Mouse (Mus musculus): ENCODE results near the gene Cnih4. TPM values are rescaled to one million over a fixed set of nuclear protein-coding genes. Genes with fewer than 3 reads are reported as not detected.

Gene Cnih4
- polyA plus RNA-seq, 1 experiment from 2014 or later: 81.8 TPM

DNA sequence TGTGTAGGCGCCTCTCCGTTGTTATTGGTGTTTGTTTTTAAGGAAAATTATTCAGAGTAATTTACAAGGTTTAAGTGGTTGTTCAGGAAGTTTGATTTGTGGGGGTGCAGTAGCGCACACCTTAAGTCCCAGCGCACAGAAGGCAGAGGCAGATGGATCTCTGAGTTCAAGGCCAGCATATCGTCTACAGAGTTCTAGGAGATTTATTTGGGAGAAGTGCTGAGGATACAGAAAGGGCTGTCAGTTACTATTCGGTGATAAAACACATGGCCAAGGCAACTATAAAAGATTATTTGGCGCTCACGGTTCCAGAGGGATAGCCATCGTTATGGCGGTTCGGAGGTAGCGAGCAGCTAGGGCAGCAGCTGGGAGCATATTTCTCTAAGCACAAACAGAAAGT lies 473 bp downstream of the Cnih4 start:
- H3K9ac ChIP-seq (ENCODE audit: low read length): peak overlapping the region; percentile 59
- 11% methylated on average over 12 of the region's 12 CpGs for WGBS
- H3K27ac ChIP-seq (replicated peaks; ENCODE audit: low read depth, low read length): no peak overlapping the region

DNA sequence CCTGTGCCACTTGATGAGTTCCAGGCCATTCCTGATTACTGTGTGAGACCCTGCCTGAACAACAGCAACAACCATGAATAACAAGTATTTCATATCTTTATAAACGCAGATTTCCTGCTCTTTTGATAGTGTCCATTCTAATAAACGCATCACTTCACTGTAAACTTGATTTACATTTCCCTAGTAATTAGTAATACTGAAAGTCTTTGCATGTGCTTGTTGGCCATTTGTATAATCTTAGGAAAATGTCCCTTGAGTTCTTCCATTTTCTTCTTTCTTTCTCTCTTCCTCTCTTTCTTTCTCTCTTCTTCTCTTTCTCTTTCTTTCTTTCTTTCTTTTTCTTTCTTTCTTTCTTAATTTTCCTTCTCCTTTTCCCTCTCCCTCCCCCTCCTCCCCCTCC lies 1.7 kb downstream of the Cnih4 start:
- 94% methylated on average over 2 of the region's 2 CpGs for WGBS
- Histone ChIP-seq H3K36me3 (ENCODE audit: control insufficient read depth, insufficient read depth, low read length) (no peaks in the 10 kb centered on the region), H3K27ac (replicated peaks; ENCODE audit: low read depth, low read length) (no peak overlapping the region), H3K4me2 (ENCODE audit: low read depth, severe bottlenecking) (no peak overlapping the region), H3K9ac (ENCODE audit: low read length) (no peak overlapping the region), H3K9me3 (ENCODE audit: control insufficient read depth, low read length) (no peaks in the 10 kb centered on the region), H3K27me3 (ENCODE audit: control insufficient read depth, insufficient read depth, low read length) (no peaks in the 10 kb centered on the region), H3K4me1 (ENCODE audit: control insufficient read depth, insufficient read depth, low read length) (no peaks in the 10 kb centered on the region), H3K4me3 (ENCODE audit: low read depth, low read length) (no peak overlapping the region)
- DNase-seq (ENCODE audit: low spot score) (no peak), ATAC-seq (ENCODE audit: insufficient number of reproducible peaks, low FRiP score, low TSS enrichment, low read depth) (no peak)

More for the DNA sequence above, 473 bp downstream of the Cnih4 start:
- Histone ChIP-seq H3K36me3 (ENCODE audit: control insufficient read depth, insufficient read depth, low read length) (peaks cover 3% of the 10 kb centered on the region; the same call in 1 of the 2 replicates), H3K4me2 (ENCODE audit: low read depth, severe bottlenecking) (peak overlapping the region; percentile 53), H3K4me1 (ENCODE audit: control insufficient read depth, insufficient read depth, low read length) (no peaks in the 10 kb centered on the region), H3K9me3 (ENCODE audit: control insufficient read depth, low read length) (no peaks in the 10 kb centered on the region), H3K27me3 (ENCODE audit: control insufficient read depth, insufficient read depth, low read length) (no peaks in the 10 kb centered on the region), H3K4me3 (ENCODE audit: low read depth, low read length) (peak overlapping the region; percentile 74)
- ATAC-seq (ENCODE audit: insufficient number of reproducible peaks, low FRiP score, low TSS enrichment, low read depth) (no peak), DNase-seq (ENCODE audit: low spot score) (no peak)

DNA sequence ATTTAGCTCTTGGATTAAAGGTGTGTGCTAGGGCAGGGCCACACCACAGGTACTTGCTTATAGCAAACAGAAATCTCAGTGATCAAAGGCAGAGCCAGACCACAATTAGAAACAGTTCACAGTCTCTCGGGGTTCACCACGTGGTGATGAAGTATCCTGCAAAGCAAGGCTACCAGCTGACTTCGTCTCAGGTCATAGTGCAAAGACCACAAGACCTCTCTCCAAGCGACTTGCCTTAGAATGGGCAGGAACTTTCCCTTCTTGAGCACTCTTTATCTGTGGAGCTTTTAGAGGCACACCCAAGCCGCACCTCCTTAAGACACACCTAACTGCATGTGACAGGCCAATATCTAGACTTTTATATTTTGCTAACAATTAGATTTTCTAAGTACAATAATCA lies 4.0 kb downstream of the Cnih4 start:
- Histone ChIP-seq H3K9me3 (ENCODE audit: control insufficient read depth, low read length) (no peaks in the 10 kb centered on the region), H3K4me2 (ENCODE audit: low read depth, severe bottlenecking) (no peak overlapping the region), H3K36me3 (ENCODE audit: control insufficient read depth, insufficient read depth, low read length) (no peaks in the 10 kb centered on the region), H3K27me3 (ENCODE audit: control insufficient read depth, insufficient read depth, low read length) (no peaks in the 10 kb centered on the region), H3K9ac (ENCODE audit: low read length) (no peak overlapping the region), H3K4me3 (ENCODE audit: low read depth, low read length) (no peak overlapping the region), H3K4me1 (ENCODE audit: control insufficient read depth, insufficient read depth, low read length) (no peaks in the 10 kb centered on the region), H3K27ac (replicated peaks; ENCODE audit: low read depth, low read length) (no peak overlapping the region)
- DNase-seq (ENCODE audit: low spot score) (no peak), ATAC-seq (ENCODE audit: insufficient number of reproducible peaks, low FRiP score, low TSS enrichment, low read depth) (no peak)
- whole genome bisulfite sequencing: 66% methylated on average over 5 of the region's 5 CpGs

DNA sequence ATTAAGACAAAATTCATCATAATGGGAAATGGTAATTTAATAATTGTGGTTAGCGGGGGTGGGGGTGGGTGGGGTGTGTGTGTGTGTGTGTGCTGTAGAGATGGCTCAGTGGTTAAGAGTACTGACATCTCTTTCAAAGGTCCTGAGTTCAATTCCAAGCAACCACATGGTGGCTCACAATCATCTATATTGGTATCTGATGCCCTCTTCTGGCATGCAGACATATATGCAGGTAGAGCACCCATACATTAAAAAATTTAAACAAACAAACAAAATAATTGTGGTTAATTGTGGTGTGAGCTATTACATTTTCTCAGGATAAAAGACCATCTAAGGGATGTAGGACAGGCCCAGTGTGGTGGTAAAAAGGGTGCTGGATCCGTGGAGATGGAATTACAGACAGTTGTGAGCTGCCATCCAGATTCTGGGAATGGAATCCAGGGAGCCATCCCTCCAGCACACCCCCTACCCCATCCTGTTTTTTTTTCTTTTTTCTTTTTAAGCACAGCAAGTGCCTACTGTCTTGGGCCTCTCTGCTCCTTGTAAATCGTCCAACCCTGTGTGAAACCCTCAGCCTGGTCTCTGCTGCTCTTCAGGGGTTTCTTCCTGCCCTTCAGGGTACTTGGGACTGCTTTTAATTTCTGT lies 5.0 kb downstream of the Cnih4 start:
- DNase-seq (ENCODE audit: low spot score) (no peak), ATAC-seq (ENCODE audit: insufficient number of reproducible peaks, low FRiP score, low TSS enrichment, low read depth) (no peak)
- Histone ChIP-seq H3K4me3 (ENCODE audit: low read depth, low read length) (no peak overlapping the region), H3K27me3 (ENCODE audit: control insufficient read depth, insufficient read depth, low read length) (no peaks in the 10 kb centered on the region), H3K4me2 (ENCODE audit: low read depth, severe bottlenecking) (no peak overlapping the region), H3K4me1 (ENCODE audit: control insufficient read depth, insufficient read depth, low read length) (no peaks in the 10 kb centered on the region), H3K36me3 (ENCODE audit: control insufficient read depth, insufficient read depth, low read length) (no peaks in the 10 kb centered on the region), H3K9me3 (ENCODE audit: control insufficient read depth, low read length) (no peaks in the 10 kb centered on the region), H3K27ac (replicated peaks; ENCODE audit: low read depth, low read length) (no peak overlapping the region), H3K9ac (ENCODE audit: low read length) (no peak overlapping the region)
- 77% methylated on average over 3 of the region's 3 CpGs for WGBS

DNA sequence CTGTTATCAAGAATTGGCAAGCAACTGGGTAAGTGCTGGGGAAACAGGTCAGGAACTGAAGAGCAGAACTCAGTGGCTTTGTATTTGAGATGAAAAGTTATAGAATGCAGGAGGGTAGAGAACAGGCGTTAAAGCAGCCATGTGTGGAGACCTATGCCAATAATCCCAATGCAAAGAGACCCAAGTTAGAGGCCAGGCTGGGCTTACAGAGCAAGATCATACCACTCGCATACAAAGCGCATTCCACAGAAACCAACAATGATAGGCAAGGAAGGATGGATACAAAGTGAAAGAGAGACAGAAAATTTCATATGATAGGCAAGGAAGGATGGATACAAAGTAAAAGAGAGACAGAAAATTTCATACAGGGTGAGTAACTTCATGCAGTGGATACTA lies 5.9 kb downstream of the Cnih4 start:
- no peaks in the 10 kb centered on the region for H3K9me3 ChIP-seq (ENCODE audit: control insufficient read depth, low read length)
- no peak overlapping the region for H3K9ac ChIP-seq (ENCODE audit: low read length)
- H3K27me3 ChIP-seq (ENCODE audit: control insufficient read depth, insufficient read depth, low read length): no peaks in the 10 kb centered on the region
- no peak for DNase-seq (ENCODE audit: low spot score)
- H3K4me1 ChIP-seq (ENCODE audit: control insufficient read depth, insufficient read depth, low read length): no peaks in the 10 kb centered on the region
- H3K27ac ChIP-seq (replicated peaks; ENCODE audit: low read depth, low read length): no peak overlapping the region
- H3K4me2 ChIP-seq (ENCODE audit: low read depth, severe bottlenecking): no peak overlapping the region
- no peak overlapping the region for H3K4me3 ChIP-seq (ENCODE audit: low read depth, low read length)
- no peak for ATAC-seq (ENCODE audit: insufficient number of reproducible peaks, low FRiP score, low TSS enrichment, low read depth)
- 71% methylated on average over 3 of the region's 3 CpGs for WGBS
- H3K36me3 ChIP-seq (ENCODE audit: control insufficient read depth, insufficient read depth, low read length): no peaks in the 10 kb centered on the region

DNA sequence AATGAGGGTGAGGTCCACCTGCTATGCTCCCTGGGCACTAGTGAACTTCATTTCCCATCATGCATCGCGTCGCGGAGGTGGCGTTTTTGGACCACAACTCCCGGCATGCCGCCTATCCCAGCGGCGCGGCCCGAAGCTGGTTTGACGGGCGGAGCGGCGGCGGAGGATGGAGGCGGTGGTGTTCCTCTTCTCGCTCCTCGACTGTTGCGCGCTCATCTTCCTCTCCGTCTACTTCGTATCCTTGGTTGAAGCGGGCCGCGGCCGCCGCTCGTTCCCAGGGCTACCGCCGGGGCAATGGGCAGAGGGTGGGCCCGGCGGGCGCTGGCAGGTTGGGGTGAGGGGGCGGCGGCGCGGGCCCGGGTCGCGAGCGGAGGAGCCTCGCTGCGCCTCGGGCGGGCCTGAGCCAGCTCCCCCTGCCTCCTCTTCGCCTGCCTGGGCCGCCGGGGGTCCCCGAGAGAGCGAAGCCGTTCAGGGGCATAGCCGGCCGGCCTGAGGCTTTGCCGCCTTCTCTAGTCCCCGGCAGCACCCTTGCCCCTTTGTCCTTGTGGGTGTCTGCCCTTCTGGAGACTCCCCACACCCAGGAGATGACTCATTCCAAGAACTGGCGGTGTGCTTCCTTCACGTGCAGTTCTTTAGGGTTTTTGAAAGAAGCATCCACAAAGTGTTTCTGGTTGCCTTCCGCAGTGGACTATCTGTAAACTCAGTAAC lies 6.5 kb downstream of the Cnih4 start:
- no peaks in the 10 kb centered on the region for H3K27me3 ChIP-seq (ENCODE audit: control insufficient read depth, insufficient read depth, low read length)
- peak overlapping the region; percentile 88 for H3K4me3 ChIP-seq (ENCODE audit: low read depth, low read length)
- peak overlapping the region; percentile 92 for H3K9ac ChIP-seq (ENCODE audit: low read length)
- H3K27ac ChIP-seq (replicated peaks; ENCODE audit: low read depth, low read length): 0 out of 2 replicates have a peak overlapping the region, but pooled peaks have one; percentile 2
- under 1% methylated on average over 43 of the region's 59 CpGs for WGBS
- H3K9me3 ChIP-seq (ENCODE audit: control insufficient read depth, low read length): no peaks in the 10 kb centered on the region
- ATAC-seq (ENCODE audit: insufficient number of reproducible peaks, low FRiP score, low TSS enrichment, low read depth) (peak; percentile 86), DNase-seq (ENCODE audit: low spot score) (peak; percentile 95)
- H3K4me1 ChIP-seq (ENCODE audit: control insufficient read depth, insufficient read depth, low read length): no peaks in the 10 kb centered on the region
- H3K4me2 ChIP-seq (ENCODE audit: low read depth, severe bottlenecking): peak overlapping the region; percentile 70
- H3K36me3 ChIP-seq (ENCODE audit: control insufficient read depth, insufficient read depth, low read length): no peaks in the 10 kb centered on the region

DNA sequence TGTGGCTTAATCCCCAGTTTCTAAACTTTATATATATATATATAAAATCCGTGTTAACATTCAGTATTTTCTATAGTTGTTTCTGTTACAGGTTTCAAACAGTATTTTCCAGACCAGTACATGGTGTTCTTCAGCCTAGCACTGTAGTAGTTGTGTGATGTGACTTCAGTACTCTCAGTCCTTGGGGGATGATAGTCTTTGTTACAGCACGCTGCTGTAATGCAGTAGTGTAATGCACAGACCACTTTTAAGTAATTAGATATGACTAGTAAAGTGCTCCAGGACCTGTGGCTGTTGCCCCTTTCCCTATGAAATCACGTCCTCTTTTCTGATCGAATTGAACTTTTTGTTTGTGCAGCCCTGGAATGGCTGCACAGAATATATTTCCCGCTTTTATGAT lies 7.0 kb downstream of the Cnih4 start:
- DNase-seq (ENCODE audit: low spot score): no peak
- WGBS: 45% methylated on average over 5 of the region's 5 CpGs
- H3K4me3 ChIP-seq (ENCODE audit: low read depth, low read length): peak overlapping the region; percentile 88
- no peaks in the 10 kb centered on the region for H3K4me1 ChIP-seq (ENCODE audit: control insufficient read depth, insufficient read depth, low read length)
- no peak overlapping the region for H3K27ac ChIP-seq (replicated peaks; ENCODE audit: low read depth, low read length)
- no peaks in the 10 kb centered on the region for H3K27me3 ChIP-seq (ENCODE audit: control insufficient read depth, insufficient read depth, low read length)
- no peaks in the 10 kb centered on the region for H3K36me3 ChIP-seq (ENCODE audit: control insufficient read depth, insufficient read depth, low read length)
- H3K4me2 ChIP-seq (ENCODE audit: low read depth, severe bottlenecking): peak overlapping the region; percentile 70
- H3K9ac ChIP-seq (ENCODE audit: low read length): peak overlapping the region; percentile 92
- ATAC-seq (ENCODE audit: insufficient number of reproducible peaks, low FRiP score, low TSS enrichment, low read depth): no peak
- no peaks in the 10 kb centered on the region for H3K9me3 ChIP-seq (ENCODE audit: control insufficient read depth, low read length)

DNA sequence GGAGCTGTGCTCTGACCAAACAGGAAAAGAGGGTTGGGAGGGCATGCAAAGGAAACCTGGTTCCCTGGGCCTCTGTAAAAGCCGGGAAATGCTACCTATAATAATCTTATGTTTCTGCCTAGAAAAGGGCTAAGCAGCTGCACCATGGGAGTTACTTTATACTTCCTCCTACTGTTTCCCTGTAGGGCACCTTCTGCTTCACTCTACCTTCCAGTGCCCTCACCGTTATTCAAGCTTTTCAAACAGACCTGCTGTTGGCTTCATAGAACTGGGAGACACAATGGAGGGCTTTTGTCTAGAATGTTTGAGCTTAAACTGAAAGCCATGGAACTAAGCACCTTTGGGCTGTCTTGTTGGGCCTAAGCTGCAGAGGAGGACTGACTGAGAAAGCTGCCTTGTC lies 23.3 kb downstream of the Cnih4 start:
- 77% methylated on average over 2 of the region's 2 CpGs for WGBS
- Histone ChIP-seq H3K36me3 (ENCODE audit: control insufficient read depth, insufficient read depth, low read length) (peaks cover 15% of the 10 kb centered on the region; the same call in 1 of the 2 replicates), H3K9ac (ENCODE audit: low read length) (no peak overlapping the region), H3K4me2 (ENCODE audit: low read depth, severe bottlenecking) (no peak overlapping the region), H3K9me3 (ENCODE audit: control insufficient read depth, low read length) (no peaks in the 10 kb centered on the region), H3K4me1 (ENCODE audit: control insufficient read depth, insufficient read depth, low read length) (no peaks in the 10 kb centered on the region), H3K27ac (replicated peaks; ENCODE audit: low read depth, low read length) (no peak overlapping the region), H3K4me3 (ENCODE audit: low read depth, low read length) (no peak overlapping the region), H3K27me3 (ENCODE audit: control insufficient read depth, insufficient read depth, low read length) (no peaks in the 10 kb centered on the region)
- no peak for ATAC-seq (ENCODE audit: insufficient number of reproducible peaks, low FRiP score, low TSS enrichment, low read depth)
- DNase-seq (ENCODE audit: low spot score): no peak

Measured in limb, embryonic 11.5 days (tissue).